Mouse (Mus musculus): ENCODE results near the gene Rab11fip4. TPM values are rescaled to one million over a fixed set of nuclear protein-coding genes. Genes with fewer than 3 reads are reported as not detected.

The Rab11fip4 gene
- 31.3 TPM for polyA plus RNA-seq (2017; shearing (Covaris generic))

GRCm38 (mm10) chr11:79590664-79591590, at the start of gene Rab11fip4:
Gene Rab11fip4, plus strand, starts transcription at chr11:79591212.

Other genes with a start within 250 kb of the Rab11fip4 start
- not detected for gene Omg, start 87.1 kb upstream of the Rab11fip4 start, polyA plus RNA-seq (2017; shearing (Covaris generic))
- gene Evi2b, start 67.5 kb upstream of the Rab11fip4 start, polyA plus RNA-seq (2017; shearing (Covaris generic)) = 72.7 TPM
- gene Evi2, start 60.6 kb upstream of the Rab11fip4 start, polyA plus RNA-seq (2017; shearing (Covaris generic)) = 4.5 TPM
- gene Evi2a, start 60.6 kb upstream of the Rab11fip4 start, polyA plus RNA-seq (2017; shearing (Covaris generic)) = 141 TPM